Mouse (Mus musculus) kidney, postnatal 36 days (tissue): ENCODE results near the gene Aar2.
"Not testable (repeated sequence)": the region's sequence is repeated elsewhere in the genome, so short reads cannot be mapped to it uniquely, and the experiment has no call there.

Experiments
- DNase-seq, 2 experiments: peaks; one replicate each; pipeline ENCODE4 v3.0.0; 2021 to 2022; ENCODE audit warnings: mixed read lengths in 2 of 2

Gene Aar2

GRCm38 (mm10) chr2:156547123-156547891 lies at the start of gene Aar2:
Gene Aar2 (plus strand): TSS chr2:156547584.
- DNase-seq: peak; percentile 80 to 89

- DNase-seq: peak; percentile 57 to 77
These were observed 49.5 kb upstream of the Aar2 start for GRCm38 (mm10) chr2:156497915-156498314.

GRCm38 (mm10) chr2:156501025-156501424 lies 46.4 kb upstream of the Aar2 start:
- DNase-seq: no peak

GRCm38 (mm10) chr2:156505533-156505932 lies 41.9 kb upstream of the Aar2 start:
- no peak for DNase-seq

- no peak for DNase-seq
These were observed 35.4 kb upstream of the Aar2 start for GRCm38 (mm10) chr2:156512028-156512427.

GRCm38 (mm10) chr2:156512561-156512960 lies 34.8 kb upstream of the Aar2 start:
- DNase-seq: peak; percentile 81 to 82

GRCm38 (mm10) chr2:156515102-156515501 lies 32.3 kb upstream of the Aar2 start:
- DNase-seq: no peak

GRCm38 (mm10) chr2:156515565-156516185 lies 31.7 kb upstream of the Aar2 start:
- DNase-seq: peak; percentile 68 to 91

- DNase-seq: not testable (repeated sequence)
These were observed 30.7 kb upstream of the Aar2 start for GRCm38 (mm10) chr2:156516678-156517077.

DNA sequence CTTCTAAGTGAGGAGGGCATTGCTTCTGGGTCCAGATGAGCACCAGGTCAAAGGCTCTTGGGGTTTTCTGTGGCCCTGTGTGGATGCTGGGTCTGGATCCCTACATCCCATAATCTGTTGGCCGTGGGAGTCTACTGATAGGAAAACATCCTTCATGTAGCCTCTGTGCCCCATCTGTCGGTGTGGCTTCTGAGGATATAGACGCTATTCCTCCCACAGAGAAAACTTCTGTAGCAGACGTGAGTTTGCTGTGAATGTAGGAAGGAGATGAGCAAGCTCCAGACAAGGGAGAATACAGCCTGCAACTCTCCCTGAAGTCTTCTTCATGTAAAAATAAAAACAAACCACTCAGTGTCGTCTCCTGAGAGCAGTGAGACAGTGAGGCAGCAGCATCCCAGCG lies 29.1 kb upstream of the Aar2 start:
- no peak for DNase-seq

GRCm38 (mm10) chr2:156519584-156519983 lies 27.8 kb upstream of the Aar2 start:
- no peak for DNase-seq

- no peak for DNase-seq
These were observed 24.4 kb upstream of the Aar2 start for GRCm38 (mm10) chr2:156522994-156523393.

DNA sequence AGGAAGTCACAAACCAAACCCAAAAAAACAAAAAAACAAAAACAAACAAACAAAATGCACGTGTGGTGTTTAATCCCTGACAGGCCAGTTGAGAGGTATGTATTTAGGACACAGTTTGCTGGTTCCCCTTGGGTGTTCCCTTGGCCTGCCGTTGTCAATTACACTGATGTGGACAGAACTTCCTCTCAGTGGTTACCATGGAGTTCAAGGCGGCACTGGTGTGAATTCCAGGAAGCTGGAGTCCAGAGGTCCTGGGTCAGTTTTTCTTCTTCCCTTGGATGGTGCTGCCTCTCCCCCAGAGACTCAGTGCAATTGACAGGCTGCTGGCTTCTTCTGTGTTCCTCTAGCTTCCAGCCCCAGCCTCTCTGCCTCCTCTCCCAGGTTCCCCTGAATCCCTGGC lies 23.3 kb upstream of the Aar2 start:
- peak in 1 of 2 experiments; percentile 13 for DNase-seq

DNA sequence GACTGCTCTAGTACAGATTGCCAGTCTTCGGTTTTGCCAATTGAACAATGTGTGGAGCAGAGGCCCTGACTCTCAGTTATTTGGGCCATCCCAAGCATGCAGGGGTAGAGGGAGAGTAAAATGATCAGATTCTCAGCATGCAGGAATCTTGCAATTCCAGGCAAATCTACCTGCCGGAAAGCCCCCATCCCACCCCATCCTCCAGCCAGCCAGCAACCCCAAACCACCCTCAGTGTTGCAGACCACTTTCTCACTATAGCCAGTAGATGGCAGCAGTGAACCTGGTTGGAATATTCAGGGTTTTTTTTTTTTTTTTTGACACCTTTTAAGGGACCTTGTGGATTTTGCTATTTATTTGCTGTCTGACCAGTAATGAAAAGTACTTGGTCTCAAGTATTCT lies 17.7 kb upstream of the Aar2 start:
- peak; percentile 23 to 40 for DNase-seq

DNA sequence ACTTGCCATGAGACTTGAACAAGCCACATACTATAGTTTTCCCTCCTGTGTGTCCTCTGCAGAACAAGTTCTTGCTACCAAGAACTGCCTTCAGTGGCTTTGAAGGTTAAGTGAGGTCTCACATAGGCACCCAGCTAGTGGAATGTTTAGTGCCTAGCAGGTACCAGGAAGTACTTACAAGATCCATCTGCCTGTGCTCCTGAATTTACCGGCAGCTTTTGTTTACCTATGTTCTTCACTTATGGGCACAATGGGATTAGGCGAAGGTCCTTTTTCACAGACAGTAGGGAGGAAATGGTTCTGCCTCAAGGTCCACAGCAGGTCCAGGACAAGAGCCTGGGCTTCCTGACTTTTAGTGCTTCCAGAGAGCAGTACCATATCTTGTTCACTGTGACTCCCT lies 14.2 kb upstream of the Aar2 start:
- DNase-seq: no peak

GRCm38 (mm10) chr2:156538817-156539555 lies 8.4 kb upstream of the Aar2 start:
- no peak for DNase-seq

DNA sequence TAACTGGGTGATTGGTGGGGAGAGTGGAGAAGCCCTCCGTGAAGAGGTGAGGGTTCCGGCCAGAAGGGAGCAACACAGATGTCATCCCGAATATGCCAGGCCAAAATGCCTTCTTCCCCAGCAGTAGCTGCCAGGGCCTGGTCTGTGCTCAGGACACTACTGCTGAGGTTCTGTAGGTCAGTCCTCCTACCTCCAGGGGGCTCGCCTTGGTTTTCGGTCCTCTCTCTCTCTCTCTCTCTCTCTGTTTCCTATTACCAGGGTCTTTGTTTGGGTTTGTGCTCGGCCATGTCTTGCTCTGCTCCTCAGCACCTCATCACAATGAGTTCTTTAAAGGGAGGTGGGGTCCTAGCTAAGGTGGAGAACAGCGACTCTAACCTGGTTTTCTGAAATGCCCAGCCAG lies 6.4 kb upstream of the Aar2 start:
- no peak for DNase-seq

DNA sequence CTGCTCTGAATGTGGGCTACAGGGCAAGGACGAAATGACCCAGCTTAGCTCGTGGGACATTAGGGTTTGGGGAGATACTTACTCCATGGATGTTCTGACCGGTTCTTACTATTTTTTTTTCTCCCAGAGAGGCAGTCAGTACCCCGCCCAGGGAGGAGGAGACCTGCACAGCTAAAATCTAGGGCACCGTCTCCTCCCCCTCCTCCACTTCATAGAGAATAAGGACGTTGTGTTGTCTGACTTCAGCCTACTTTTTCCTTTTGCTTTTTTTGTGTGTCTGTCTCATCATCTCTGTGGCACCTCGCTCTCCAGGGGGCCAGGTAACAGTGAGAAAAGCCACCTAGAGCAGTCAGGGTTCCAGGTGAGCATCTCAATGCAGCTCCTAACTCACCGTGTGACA lies 5.0 kb upstream of the Aar2 start:
- no peak for DNase-seq

DNA sequence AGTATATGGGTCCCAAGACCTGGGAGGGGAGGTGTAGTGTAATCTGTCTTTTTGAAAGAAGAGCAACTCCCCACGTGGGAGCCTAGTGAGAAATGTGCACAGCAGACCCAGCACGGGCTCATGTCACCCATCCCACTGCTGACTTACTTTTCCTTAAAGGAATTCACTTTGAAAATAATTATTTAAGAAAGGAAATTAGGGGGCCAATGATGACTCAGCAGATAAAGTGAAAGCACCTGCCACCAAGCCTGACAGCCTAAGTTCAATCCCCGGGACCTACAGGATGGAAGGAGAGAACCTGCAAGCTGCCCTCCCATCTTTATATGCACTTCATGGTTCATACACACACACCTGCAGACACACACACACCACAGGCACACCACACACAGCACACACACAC lies 3.6 kb upstream of the Aar2 start:
- no peak for DNase-seq

GRCm38 (mm10) chr2:156552421-156552820 lies 5.0 kb downstream of the Aar2 start:
- no peak for DNase-seq

GRCm38 (mm10) chr2:156561808-156562207 lies 14.4 kb downstream of the Aar2 start:
- DNase-seq: no peak

- no peak for DNase-seq
These were observed 16.2 kb downstream of the Aar2 start for GRCm38 (mm10) chr2:156563557-156563956.

DNA sequence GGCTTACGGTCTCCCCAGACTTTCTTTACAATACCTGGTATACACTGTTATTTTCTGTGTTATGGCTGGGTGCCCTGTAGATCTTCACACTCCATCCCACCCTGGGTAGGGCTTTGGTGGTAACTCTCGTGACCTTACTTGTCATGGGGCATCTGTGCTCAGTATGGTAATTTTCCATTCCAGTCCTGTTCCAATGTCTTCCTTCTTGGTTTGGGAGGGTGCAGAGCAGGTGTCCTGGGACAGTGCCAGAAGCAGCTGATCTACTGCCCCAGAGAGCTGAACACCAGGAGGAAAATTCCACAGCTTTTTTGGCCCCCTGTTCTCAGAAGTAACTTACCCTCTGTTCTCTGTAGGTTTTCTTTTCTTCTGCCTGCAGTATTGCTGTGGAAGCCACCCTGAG lies 19.1 kb downstream of the Aar2 start:
- peak; percentile 24 for DNase-seq

GRCm38 (mm10) chr2:156568647-156569046 lies 21.3 kb downstream of the Aar2 start:
- DNase-seq: no peak
